In the genomic region with DNA sequence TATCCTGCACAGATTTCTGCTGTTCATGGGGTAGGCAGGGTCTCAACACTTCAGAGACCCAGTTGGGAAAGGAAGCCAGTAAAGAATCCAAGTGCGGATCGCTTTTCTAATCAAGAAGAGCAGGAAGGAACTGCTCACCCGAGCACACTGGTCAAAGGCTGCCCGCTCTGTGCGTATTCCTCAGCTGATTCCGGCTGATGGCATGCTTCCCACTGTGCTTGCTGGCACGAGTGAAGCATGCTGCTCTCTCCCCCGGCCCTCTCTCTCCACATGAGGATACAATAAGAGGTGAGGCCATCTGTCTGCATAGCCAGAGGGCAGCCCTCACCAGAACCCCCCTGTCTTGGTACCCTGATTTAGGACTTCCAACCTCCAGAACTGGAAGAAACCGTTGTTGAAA, we compare ENCODE assay signal across 14 mouse cellular contexts. TPM values are rescaled to one million over a fixed set of nuclear protein-coding genes. Genes with fewer than 3 reads are reported as not detected.
A peak's percentile ranks its signal among the peaks of the same experiment; 100 is the strongest.
DNase-seq lines count a peak whose midpoint lies in the region; ATAC-seq lines count a peak whose summit lies in the region.
"Had no signal": no experiment of that assay in that cellular context is flagged by ENCODE, and none has a peak within 500 bp of the region (broad histone marks: within the 10 kb centered on the region; RNA-seq: fewer than 3 reads in every experiment).

No protein-coding gene starts in this region.

- ATAC-seq in hindbrain, embryonic 13.5 days (ENCODE audit: low FRiP score), result no peak
- no peak; the same call in 1 of the 2 replicates for ATAC-seq in neural tube, embryonic 15.5 days (ENCODE audit: low FRiP score)

- H3K36me3 ChIP-seq in hindbrain, embryonic 13.5 days, result no peaks in the 10 kb centered on the region
- no peaks in the 10 kb centered on the region for H3K36me3 ChIP-seq in neural tube, embryonic 15.5 days
- H3K36me3 ChIP-seq: limb, embryonic 15.5 days had no signal

- intact Hi-C loops in heart, postnatal 25 days (cut with DNase I), result no loop called here

- peak overlapping the region; percentile 45 for H3K4me2 ChIP-seq in hindbrain, embryonic 13.5 days
- peak overlapping the region; percentile 70 for H3K4me2 ChIP-seq in neural tube, embryonic 15.5 days
- H3K4me2 ChIP-seq: limb, embryonic 15.5 days had no signal

- H3K9ac ChIP-seq in hindbrain, embryonic 13.5 days, result peak overlapping the region; percentile 60
- peak overlapping the region; percentile 27; the same call in 1 of the 2 replicates for H3K9ac ChIP-seq in neural tube, embryonic 15.5 days (replicated peaks)
- H3K9ac ChIP-seq: limb, embryonic 15.5 days had no signal

- no peaks in the 10 kb centered on the region for H3K9me3 ChIP-seq in hindbrain, embryonic 13.5 days
- no peaks in the 10 kb centered on the region for H3K9me3 ChIP-seq in neural tube, embryonic 15.5 days (replicated peaks)
- H3K9me3 ChIP-seq: limb, embryonic 15.5 days had no signal

- no peaks in the 10 kb centered on the region for H3K27me3 ChIP-seq in hindbrain, embryonic 13.5 days
- no peaks in the 10 kb centered on the region for H3K27me3 ChIP-seq in neural tube, embryonic 15.5 days (replicated peaks)
- H3K27me3 ChIP-seq: limb, embryonic 15.5 days had no signal

- WGBS in hindbrain, embryonic 13.5 days, result 35% methylated on average over 9 of the region's 9 CpGs
- 21% methylated on average over 9 of the region's 9 CpGs for WGBS in neural tube, embryonic 15.5 days

- peak overlapping the region; percentile 69 for H3K27ac ChIP-seq in hindbrain, embryonic 13.5 days
- peak overlapping the region; percentile 54 for H3K27ac ChIP-seq in neural tube, embryonic 15.5 days (replicated peaks)
- H3K27ac ChIP-seq: limb, embryonic 15.5 days had no signal

- DNase-seq in heart, adult 11 months, result peak; percentile 90
- no peak for DNase-seq in heart, postnatal 25 days (ENCODE audit: low spot score)
- DNase-seq in retina, postnatal 1 day, result peak; percentile 71
- DNase-seq in retina, embryonic 14.5 days (ENCODE audit: low spot score), result no peak
- no peak for DNase-seq in natural killer cell, adult 2 months (ENCODE audit: low spot score in 2 of 2)
- no peak for DNase-seq in thymus, postnatal 36 days
- DNase-seq: adrenal gland, adult 2 months; thymus, postnatal 4 days had no signal

- H3K4me3 ChIP-seq in hindbrain, embryonic 13.5 days, result peak overlapping the region; percentile 15
- peak overlapping the region; percentile 21 for H3K4me3 ChIP-seq in neural tube, embryonic 15.5 days (replicated peaks)
- H3K4me3 ChIP-seq: erythroblast, embryonic 14.5 days; limb, embryonic 15.5 days; myocyte had no signal

- peaks cover 76% of the 10 kb centered on the region for H3K4me1 ChIP-seq in hindbrain, embryonic 13.5 days (replicated peaks)
- peaks cover 79% of the 10 kb centered on the region for H3K4me1 ChIP-seq in neural tube, embryonic 15.5 days

RNA-seq across cellular contexts. Expression of gene Gm6525, which starts 41.3 kb away (rescaled TPM):
- total RNA-seq in heart, postnatal 25 days (2021), result not detected
- polyA plus RNA-seq in hindbrain, embryonic 13.5 days (2015; fragmentation: Nextera tagmentation; extraction: Ambion mirVana), result 2.9 and 3.3 TPM in 2 replicates
- 1.9 and 2.4 TPM in 2 replicates for polyA plus RNA-seq in neural tube, embryonic 15.5 days (2015; fragmentation: Nextera tagmentation; extraction: Ambion mirVana)
- total RNA-seq: hematopoietic stem cell, adult 5-6 weeks had no signal
- polyA plus RNA-seq: adrenal gland, adult 2 months; erythroblast, embryonic 14.5 days had no signal

RNA-seq across cellular contexts. Expression of gene Mnd1, which starts 59.7 kb away (rescaled TPM):
- total RNA-seq in heart, postnatal 25 days (2021), result 1 to 10 TPM; 3.2 to 4.2 TPM
- 2.6 and 2.8 TPM in 2 replicates for polyA plus RNA-seq in hindbrain, embryonic 13.5 days (2015; fragmentation: Nextera tagmentation; extraction: Ambion mirVana)
- polyA plus RNA-seq in neural tube, embryonic 15.5 days (2015; fragmentation: Nextera tagmentation; extraction: Ambion mirVana), result 1.4 and 4.5 TPM in 2 replicates

Comparison
In these comparisons a context has a peak if more than half of its experiments do, and no peak if none do; other contexts are left out.
1. DNase-seq: peak in heart, adult 11 months (single experiment) and retina, postnatal 1 day (single experiment); none in heart, postnatal 25 days (single experiment), retina, embryonic 14.5 days (single experiment), natural killer cell, adult 2 months (0 of 2) and thymus, postnatal 36 days (0 of 2).